Mouse (Mus musculus): ENCODE data around the gene Scn3b.

Gene Scn3b

DNA sequence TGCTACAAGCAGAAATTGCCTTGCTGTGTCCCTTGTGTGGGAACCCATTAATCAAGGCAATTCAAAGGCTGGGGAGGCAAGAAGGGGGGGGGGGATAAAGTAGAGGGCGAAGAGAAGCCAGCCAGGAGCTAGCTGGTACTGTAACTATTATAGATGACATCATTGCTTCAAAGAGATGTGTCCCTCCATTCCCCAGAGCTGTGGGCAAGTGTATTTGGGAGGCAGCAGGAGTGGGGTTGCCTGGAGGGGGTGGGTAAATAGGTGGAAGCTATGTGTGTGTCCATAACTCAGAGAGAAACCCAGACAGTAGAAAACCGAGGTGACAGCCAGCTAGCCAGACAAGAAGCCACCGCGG is 292 bp upstream of the Scn3b start:
- DNase-seq (ENCODE audit: low spot score in 2 of 2): no peak

DNA sequence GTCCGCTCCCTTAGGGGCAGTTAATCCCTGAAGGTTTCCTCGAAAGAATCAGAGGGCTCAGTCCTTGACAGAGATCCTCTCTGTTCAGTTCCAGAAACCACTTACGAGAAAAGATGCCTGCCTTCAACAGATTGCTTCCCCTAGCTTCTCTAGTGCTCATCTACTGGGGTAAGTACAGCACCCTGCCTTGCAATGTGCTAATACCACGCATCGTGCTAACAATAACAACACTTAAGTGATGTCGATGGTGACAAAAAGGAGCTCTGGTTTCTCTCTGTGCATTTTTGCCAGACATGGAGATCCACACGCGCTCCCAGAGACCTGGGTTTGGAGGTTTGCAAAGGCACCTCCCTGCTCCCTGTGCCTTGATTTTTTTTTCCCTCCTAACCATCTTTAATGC is 863 bp downstream of the Scn3b start:
- DNase-seq (ENCODE audit: low spot score in 2 of 2): no peak

DNA sequence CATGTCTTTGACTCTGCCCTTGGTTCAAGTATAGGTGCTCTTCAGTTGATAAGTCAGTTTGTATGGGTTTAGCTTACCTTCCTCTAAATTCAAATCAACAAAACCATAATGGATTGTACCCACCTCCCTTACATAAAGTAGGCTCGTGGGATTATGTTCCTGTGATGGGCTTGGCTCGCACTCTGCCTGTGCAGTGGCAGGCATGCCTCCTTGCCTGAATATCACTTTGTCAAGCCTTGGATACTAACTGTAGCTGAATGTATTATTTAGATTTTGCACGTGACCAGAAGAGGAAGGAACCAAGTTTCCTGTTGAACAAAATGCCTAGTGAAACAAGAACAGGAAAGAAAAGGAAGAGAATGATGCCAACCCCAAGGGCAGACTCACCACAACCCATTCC is 2.1 kb downstream of the Scn3b start:
- no peak for DNase-seq (ENCODE audit: low spot score in 2 of 2)

DNA sequence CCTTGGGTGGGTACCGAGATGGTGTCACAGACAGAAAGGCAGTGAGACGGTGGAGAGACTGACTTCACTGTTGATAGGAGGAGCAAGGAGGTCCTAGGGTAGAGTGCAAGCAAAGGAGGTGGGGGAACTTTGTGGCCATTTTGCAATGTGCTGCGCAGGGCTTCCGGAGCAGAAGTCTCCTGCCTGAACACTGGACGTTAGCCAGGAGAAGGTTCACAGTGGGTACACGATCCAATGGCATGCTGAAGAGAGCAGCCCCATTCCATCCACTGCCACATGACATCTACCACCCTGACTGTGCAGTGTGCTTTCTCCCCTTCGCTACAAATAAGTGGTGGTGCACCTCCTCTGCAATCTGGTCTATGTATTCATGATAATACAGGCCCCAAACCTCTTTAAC is 3.8 kb downstream of the Scn3b start:
- DNase-seq (ENCODE audit: low spot score in 2 of 2): no peak

DNA sequence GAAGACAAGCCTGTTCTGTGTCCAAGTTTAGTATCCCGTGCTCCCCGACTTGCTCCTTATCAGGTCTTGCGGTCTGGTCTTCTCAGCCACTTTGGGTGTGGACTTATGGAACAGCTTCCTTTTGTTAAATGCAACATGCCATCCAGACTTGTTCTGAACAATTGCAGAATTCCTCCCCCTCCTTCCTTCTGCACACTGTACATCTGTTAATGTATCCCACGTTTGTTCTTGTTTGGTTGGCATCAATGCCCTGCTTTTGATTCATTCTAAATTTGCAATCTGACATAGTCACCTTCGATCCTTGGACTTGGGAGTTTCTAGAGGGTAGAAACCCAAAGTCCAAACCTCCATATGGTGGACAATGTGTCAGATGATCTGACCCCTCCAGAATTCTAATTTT is 6.9 kb downstream of the Scn3b start:
- no peak for DNase-seq (ENCODE audit: low spot score in 2 of 2)

GRCm38 (mm10) chr9:40277671-40278070 is 8.7 kb downstream of the Scn3b start:
- no peak for DNase-seq (ENCODE audit: low spot score in 2 of 2)

DNA sequence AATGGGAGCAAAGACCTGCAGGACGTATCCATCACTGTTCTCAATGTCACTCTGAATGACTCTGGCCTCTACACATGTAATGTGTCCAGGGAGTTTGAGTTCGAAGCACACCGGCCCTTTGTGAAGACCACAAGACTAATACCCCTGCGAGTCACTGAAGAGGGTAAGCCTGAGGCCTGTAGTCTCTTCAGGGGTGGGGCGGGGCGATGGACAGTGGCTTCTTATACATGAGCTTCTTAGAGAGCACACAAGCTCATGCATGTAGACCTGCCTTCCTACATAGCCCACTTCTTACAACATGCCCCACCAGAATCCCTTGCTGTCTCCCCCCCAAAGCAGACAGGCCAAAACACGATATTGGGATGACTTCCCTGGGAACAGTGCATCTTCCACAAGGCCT is 10.4 kb downstream of the Scn3b start:
- no peak for DNase-seq (ENCODE audit: low spot score in 2 of 2)

DNA sequence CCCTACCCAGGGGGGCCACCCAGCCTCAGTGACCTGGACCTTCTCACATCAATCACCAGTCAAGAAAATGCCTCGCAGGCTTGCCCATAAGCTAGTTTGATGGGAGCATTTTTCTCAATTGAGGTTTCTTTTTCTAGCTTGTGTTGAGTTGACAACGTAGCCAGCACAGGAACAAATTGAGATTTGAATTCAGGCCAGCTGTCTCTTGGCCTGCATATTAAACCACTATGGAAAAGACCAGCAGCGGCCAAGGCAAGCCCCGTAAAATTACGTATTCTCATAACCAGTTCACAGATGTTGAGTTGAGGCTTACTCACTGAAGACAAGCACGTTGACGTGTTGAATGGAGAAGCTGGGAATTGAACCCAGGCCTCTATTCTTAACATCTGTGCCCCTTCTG is 14.0 kb downstream of the Scn3b start:
- DNase-seq (ENCODE audit: low spot score in 2 of 2): no peak

DNA sequence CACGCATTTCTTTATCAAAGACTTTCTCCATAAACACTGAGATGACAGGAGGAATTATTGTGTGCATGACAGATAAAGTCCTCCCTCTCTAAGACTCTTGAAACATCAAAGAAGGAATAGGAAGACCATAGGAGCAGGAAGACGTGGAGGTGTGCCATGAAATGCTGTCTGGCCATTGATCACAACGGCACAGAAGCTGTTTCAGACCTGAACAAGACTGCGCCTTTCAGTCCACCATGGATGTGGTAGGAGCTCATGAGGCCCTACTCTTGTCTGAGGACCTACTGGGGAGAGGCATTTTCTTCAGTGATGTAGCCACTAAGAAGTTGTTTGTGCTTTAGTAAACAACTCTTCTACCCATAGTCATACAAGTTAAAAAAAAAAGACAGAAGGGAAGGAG is 23.5 kb downstream of the Scn3b start:
- no peak for DNase-seq (ENCODE audit: low spot score in 2 of 2)

GRCm38 (mm10) chr9:40293286-40293685 is 24.3 kb downstream of the Scn3b start:
- no peak for DNase-seq (ENCODE audit: low spot score in 2 of 2)

DNA sequence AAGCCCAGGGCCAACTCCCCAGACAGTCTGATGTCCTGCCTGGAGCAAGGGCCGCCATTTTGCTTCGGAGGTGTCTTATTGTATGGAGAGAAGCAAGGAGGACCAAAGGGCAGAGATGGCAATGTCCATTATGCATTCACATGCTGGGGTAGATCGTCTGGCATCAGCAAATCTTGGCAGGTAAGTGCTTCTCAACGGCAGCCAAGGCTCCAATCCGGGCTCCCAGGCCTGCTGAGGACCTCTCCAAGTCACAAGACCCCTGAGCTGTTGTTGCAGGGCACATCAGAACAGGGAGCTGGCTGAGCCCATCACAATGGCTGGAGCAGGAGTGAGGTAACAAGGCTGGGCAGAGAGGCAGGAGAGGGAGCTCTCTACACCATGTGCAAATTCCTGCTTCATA is 24.7 kb downstream of the Scn3b start:
- DNase-seq (ENCODE audit: low spot score in 2 of 2): no peak

DNA sequence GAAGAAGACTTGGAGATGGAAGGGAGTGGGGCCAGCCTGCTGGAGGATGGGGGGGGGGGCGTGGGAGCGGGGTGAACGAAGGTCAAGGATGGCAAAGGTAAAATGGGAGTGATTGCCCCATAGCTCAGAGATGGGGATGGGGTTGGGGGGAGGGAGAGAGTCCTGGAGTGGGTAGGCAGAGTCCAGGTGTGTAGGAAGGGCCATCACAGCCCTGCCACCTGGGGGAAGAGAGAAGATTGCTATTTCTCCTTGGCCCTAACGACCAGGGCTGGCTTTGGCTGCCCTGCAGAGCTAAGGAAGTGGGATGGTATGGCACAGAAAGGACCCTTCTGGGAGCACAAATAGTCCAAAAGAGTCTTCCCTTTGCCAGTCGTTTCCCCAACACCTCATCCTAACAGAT is 25.2 kb downstream of the Scn3b start:
- DNase-seq (ENCODE audit: low spot score in 2 of 2): no peak

- no peak for DNase-seq (ENCODE audit: low spot score in 2 of 2)
Measured at GRCm38 (mm10) chr9:40294866-40295265, 25.8 kb downstream of the Scn3b start.

DNA sequence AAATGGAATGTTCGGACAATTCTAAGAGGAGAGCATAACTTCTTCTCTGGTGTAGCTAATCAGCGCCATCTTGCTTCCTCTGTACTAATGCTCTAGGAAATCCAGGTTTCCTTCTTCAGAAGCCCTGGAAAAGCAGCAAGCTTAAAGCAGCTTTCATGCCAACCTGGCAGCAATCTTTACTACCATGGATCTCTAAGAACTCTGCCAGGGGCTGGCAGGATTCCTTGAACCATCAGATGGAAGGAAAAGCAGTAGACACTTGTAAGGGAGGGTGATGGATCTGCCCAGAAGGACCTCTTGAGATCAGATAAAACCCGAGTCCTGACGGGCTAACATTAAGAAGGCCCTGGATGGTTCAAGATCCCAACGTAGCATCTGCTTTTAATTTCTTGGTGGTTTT is 27.2 kb downstream of the Scn3b start:
- DNase-seq (ENCODE audit: low spot score in 2 of 2): no peak

- no peak for DNase-seq (ENCODE audit: low spot score in 2 of 2)
Measured at GRCm38 (mm10) chr9:40297969-40298368, 29.0 kb downstream of the Scn3b start.

DNA sequence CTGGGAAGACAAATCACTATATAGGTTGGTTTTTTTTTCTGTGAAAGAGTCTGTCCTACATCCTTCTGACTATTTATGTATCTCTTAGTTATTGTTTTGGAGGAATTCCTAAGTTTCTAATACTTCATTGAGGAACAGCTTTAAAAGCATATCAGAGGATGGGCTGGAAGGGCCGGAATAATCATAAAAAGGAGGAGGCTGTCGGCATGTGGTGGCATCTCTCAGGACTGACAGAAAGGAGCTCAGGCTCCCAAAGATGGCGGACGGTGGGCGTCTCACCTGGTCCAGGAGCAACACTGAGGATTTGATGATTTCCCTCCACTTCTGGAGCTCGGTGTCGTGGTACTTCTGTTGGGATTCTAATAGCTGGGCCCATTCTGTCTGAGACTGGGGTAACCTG is 30.3 kb downstream of the Scn3b start:
- no peak for DNase-seq (ENCODE audit: low spot score in 2 of 2)

GRCm38 (mm10) chr9:40300018-40300989 is 31.3 kb downstream of the Scn3b start:
- no peak for DNase-seq (ENCODE audit: low spot score in 2 of 2)

DNA sequence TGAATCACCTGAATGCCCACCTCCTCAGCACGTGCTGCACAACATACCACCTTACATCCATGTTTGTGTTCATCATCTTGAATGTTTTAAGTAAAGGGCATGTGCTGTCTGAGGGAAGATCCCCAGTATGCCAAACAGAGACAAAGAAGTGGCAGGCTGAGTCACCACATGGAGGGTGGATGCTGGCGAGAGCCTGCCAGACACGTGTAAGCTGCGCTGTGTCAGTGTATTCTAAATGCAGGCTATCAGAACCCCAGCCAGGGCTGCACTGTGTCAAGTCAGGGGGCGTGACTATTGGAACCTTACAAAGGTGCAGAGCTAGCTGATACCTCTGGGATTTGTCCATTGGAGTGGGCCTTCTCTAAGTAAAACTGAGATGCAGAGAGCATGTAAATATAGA is 32.5 kb downstream of the Scn3b start:
- DNase-seq (ENCODE audit: low spot score in 2 of 2): no peak

DNA sequence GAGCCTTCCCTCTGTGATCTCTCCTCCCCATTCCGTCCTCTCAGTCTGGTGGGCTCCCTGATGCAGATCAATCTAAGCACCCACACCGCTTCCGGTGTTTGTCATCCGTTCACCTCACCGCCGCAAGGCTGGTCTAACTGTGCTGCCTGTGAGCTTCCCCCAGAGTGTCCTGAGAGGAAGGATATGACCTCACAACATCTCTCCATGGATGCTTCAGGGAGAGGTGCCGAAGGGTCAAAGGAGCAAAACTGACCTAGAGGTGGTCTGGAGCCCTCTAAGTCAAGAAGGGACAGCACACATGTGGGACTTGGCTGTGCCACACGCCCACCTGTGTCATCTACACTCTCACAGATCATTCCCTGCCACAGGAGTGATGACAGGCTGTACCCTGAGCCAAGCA is 33.4 kb downstream of the Scn3b start:
- no peak for DNase-seq (ENCODE audit: low spot score in 2 of 2)

DNA sequence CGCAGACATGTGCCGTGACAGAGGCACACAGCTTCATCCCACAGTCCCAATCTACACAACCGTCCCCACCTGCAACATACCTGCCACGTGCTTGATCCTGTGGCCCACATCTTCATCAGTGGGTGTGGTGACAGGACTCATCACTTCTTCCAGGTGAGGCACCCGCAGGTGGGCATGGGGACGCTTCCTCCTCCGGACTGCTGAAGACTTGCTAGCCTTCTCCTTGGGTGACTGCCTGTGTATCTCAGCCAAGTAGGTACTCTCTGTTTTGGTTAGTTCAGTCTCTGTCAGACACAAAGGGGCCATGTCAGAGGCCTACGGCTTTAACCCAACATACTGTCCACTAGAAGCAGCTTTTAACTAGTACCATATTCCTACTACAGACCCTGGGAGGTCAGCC is 35.2 kb downstream of the Scn3b start:
- no peak for DNase-seq (ENCODE audit: low spot score in 2 of 2)

DNA sequence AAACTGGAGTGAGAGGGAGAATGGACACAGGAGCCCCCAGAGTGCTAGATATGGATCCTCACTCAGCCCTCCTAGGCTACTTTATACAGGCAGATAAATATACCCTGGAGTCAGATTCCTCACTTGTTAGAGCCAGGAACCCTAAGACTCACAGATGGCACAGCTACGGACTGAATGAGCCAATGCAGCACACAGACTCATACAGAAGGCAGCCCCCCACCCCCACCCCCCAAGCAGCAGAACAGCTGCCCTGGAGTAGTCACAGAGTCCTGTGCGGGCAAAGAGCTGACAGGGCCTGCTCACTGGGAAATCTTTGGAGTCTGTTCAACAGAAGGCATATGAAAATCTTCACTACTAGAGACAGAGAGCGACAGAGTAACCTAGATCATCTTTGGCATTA is 38.3 kb downstream of the Scn3b start:
- DNase-seq (ENCODE audit: low spot score in 2 of 2): no peak

DNA sequence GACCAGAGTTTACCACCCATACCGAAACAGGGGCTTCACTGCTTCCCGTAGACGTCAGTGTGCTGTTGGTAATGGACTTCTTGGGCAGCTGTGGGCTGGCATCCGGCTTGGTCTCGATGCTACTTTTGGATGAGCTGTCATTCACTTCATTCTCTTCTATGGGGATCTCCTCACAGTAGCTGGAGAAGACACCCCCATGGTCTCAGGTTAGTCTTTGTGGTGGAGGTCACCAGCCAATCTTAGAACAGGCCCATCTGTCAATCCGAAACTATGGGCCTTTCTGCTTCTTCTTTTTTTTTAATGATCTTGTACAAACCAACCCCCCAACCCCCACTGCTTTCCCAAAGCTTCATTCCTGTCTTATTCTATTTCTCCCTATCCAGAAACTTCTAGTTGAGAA is 40.9 kb downstream of the Scn3b start:
- no peak for DNase-seq (ENCODE audit: low spot score in 2 of 2)

GRCm38 (mm10) chr9:40311813-40312212 is 42.8 kb downstream of the Scn3b start:
- DNase-seq (ENCODE audit: low spot score in 2 of 2): no peak
